Mouse (Mus musculus) kidney, postnatal 0 days (tissue): ENCODE measurements around the gene Ssmem1. TPM values are rescaled to one million over a fixed set of nuclear protein-coding genes. Genes with fewer than 3 reads are reported as not detected.

Source experiments
- ATAC-seq: fragments of 200-750 bp; cut with Nextera tagmentation; replicated peaks from 2 replicates; pipeline ENCODE4 v1.8.0; 2017; ENCODE audit warnings: low read depth, moderate number of reproducible peaks, moderate TSS enrichment, moderate library complexity; ENCODE audit not compliant: low FRiP score
- DNase-seq: peaks from one replicate; pipeline ENCODE4 v3.0.0-alpha.2; 2016; ENCODE audit warnings: low spot score
- H3K27ac ChIP-seq: fragments of 300-500 bp; sonication (generic); 2 replicates; pipeline ENCODE4 v1.5.1; 2014; ENCODE audit warnings: mild to moderate bottlenecking
- H3K27me3 ChIP-seq: fragments of 300-500 bp; sonication (generic); 2 replicates; pipeline ENCODE4 v1.6.1; 2014; ENCODE audit warnings: low read length, mixed read lengths; ENCODE audit not compliant: insufficient read depth
- H3K36me3 ChIP-seq: fragments of 300-500 bp; sonication (generic); 2 replicates; pipeline ENCODE4 v1.6.1; 2014; ENCODE audit warnings: low read length, mixed read lengths; ENCODE audit not compliant: insufficient read depth
- H3K4me1 ChIP-seq: fragments of 300-500 bp; sonication (generic); replicated peaks from 2 replicates; pipeline ENCODE4 v1.6.1; 2014; ENCODE audit warnings: antibody characterized with exemption, low read length, mixed read lengths; ENCODE audit not compliant: insufficient read depth
- H3K4me2 ChIP-seq: fragments of 300-500 bp; sonication (generic); 2 replicates; pipeline ENCODE4 v1.6.1; 2014; ENCODE audit warnings: mild to moderate bottlenecking, low read length, moderate library complexity, mixed read lengths
- H3K4me3 ChIP-seq: fragments of 300-500 bp; sonication (generic); replicated peaks from 2 replicates; pipeline ENCODE4 v1.5.1; 2014; ENCODE audit warnings: low read depth, low read length
- H3K9ac ChIP-seq: fragments of 300-500 bp; sonication (generic); 2 replicates; pipeline ENCODE4 v1.6.1; 2014; ENCODE audit warnings: low read depth, low read length
- H3K9me3 ChIP-seq: fragments of 300-500 bp; sonication (generic); replicated peaks from 2 replicates; pipeline ENCODE4 v1.6.1; 2016; ENCODE audit warnings: low read length, inconsistent platforms, mixed read lengths
- CTCF ChIP-seq: IDR thresholded peaks from 2 replicates; pipeline ENCODE4 v1.5.1; 2016; ENCODE audit warnings: antibody characterized with exemption, low read depth, mild to moderate bottlenecking, moderate library complexity
- WGBS: fragments of 180-500 bp; shearing (Covaris S2); extraction: QIAGEN DNeasy Blood & Tissue Kit; methylation state at CpG from one replicate; pipeline ENCODE4 v1.1.7; 2014; 5-methylcytosine and 5-hydroxymethylcytosine counted together
- polyA plus RNA-seq: library from polyadenylated mRNA; unstranded; fragments of >200 nt; fragmentation: Nextera tagmentation; extraction: Ambion mirVana; gene quantifications from 2 replicates; pipeline ENCODE4 v1.2.1, GENCODE M21; 2015

Ssmem1 gene
- polyA plus RNA-seq, 1 experiment from 2014 or later, result 0.30 TPM

DNA sequence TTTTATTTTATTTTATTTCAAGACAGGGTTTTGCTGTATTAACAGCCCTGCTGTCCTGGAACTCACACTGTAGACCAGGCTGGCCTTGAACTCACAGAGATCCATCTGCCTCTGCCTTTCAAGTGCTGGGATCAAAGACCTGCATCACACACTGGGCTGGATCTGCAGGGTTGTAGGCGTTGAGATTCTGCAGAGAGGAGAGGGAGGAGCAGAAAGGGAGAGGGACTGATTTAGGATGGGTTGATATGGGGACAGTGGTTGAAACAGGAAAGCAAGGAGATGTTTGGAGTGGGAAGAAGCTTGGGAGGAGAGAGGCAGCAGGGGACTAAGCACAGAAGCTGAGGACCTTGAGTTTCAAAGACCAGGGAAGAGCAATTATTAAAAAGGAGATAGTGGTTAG lies 50.1 kb downstream of the Ssmem1 start:
- ATAC-seq, result no peak
- TF ChIP-seq CTCF, result no peak
- WGBS, result 64% methylated on average over 1 of the region's 1 CpGs
- no peak for DNase-seq
- Histone ChIP-seq H3K27ac (no peak overlapping the region), H3K9ac (no peak overlapping the region), H3K4me1 (no peaks in the 10 kb centered on the region), H3K4me3 (no peak overlapping the region), H3K27me3 (no peaks in the 10 kb centered on the region), H3K36me3 (no peaks in the 10 kb centered on the region), H3K9me3 (no peaks in the 10 kb centered on the region), H3K4me2 (no peak overlapping the region)

DNA sequence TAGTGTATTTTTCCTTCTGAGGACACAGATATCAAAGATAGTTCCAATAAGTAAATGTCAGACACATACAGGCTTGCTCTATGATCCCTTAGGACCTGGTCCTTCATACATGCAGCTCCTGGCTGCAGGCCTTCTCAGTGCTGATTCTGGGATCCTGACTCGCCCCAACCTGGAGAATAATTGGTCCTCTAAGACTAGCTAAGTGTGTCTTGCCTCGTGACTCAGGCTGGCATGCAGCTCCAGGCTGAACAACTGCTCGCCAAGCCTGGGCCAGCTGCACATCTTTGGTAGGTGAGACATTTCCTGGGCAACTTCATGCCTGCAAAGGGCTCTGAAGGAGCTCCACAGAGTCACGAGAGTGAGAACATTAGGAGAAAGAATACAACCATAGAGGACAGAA lies 52.5 kb downstream of the Ssmem1 start:
- Histone ChIP-seq H3K27ac (no peak overlapping the region), H3K27me3 (no peaks in the 10 kb centered on the region), H3K4me2 (no peak overlapping the region), H3K36me3 (no peaks in the 10 kb centered on the region), H3K9me3 (no peaks in the 10 kb centered on the region), H3K4me1 (no peaks in the 10 kb centered on the region), H3K4me3 (no peak overlapping the region), H3K9ac (no peak overlapping the region)
- no peak for DNase-seq
- TF ChIP-seq CTCF, result no peak
- WGBS, result 74% methylated on average over 4 of the region's 4 CpGs
- no peak for ATAC-seq

DNA sequence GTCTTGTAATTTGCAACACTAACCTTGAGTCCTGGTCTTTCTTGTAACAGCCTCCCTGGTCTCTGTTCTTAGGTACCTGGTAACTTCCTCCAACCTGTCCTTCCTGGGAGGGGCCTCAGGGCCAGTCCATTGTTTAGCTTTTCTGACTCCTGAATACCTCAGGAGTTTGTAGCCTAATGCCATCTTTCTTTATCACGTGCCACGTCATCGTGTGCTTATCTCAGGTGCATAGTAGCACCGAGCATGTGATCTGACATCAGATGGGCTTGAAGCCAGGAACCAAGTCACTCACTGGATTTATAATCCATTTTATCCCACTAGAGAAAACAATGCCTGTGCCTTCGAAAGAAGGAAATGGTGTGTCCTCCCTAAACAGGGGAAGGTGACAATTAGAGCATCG lies 53.9 kb downstream of the Ssmem1 start:
- Histone ChIP-seq H3K27me3 (no peaks in the 10 kb centered on the region), H3K4me3 (no peak overlapping the region), H3K27ac (no peak overlapping the region), H3K36me3 (no peaks in the 10 kb centered on the region), H3K9me3 (no peaks in the 10 kb centered on the region), H3K4me1 (no peaks in the 10 kb centered on the region), H3K9ac (no peak overlapping the region), H3K4me2 (no peak overlapping the region)
- TF ChIP-seq CTCF, result no peak
- DNase-seq (no peak), ATAC-seq (no peak)
- WGBS, result 60% methylated on average over 6 of the region's 6 CpGs

GRCm38 (mm10) chr6:30564051-30564450 lies 54.4 kb downstream of the Ssmem1 start:
- Histone ChIP-seq H3K9me3 (no peaks in the 10 kb centered on the region), H3K27me3 (no peaks in the 10 kb centered on the region), H3K4me2 (no peak overlapping the region), H3K4me1 (no peaks in the 10 kb centered on the region), H3K36me3 (no peaks in the 10 kb centered on the region), H3K27ac (no peak overlapping the region), H3K9ac (no peak overlapping the region), H3K4me3 (no peak overlapping the region)
- no peak for TF ChIP-seq CTCF
- WGBS, result 91% methylated on average over 6 of the region's 6 CpGs
- DNase-seq, result no peak
- no peak for ATAC-seq

GRCm38 (mm10) chr6:30568069-30568468 lies 58.4 kb downstream of the Ssmem1 start, which contains the start of gene Cpa4:
Gene Cpa4, plus strand, starts transcription at chr6:30568369.
- H3K9ac ChIP-seq, result no peak within 1 kb of the TSS
- TF ChIP-seq CTCF, result no peak
- no peak within 1 kb of the TSS for H3K4me3 ChIP-seq
- H3K36me3 ChIP-seq, result no peaks in the 10 kb centered on the region
- H3K27me3 ChIP-seq, result no peaks in the 10 kb centered on the region
- H3K4me1 ChIP-seq, result no peaks in the 10 kb centered on the region
- DNase-seq (no peak), ATAC-seq (no peak)
- no peak within 1 kb of the TSS for H3K27ac ChIP-seq
- no peaks in the 10 kb centered on the region for H3K9me3 ChIP-seq
- WGBS, result 72% methylated on average over 5 of the region's 5 CpGs
- H3K4me2 ChIP-seq, result no peak within 1 kb of the TSS

- Histone ChIP-seq H3K4me1 (no peaks in the 10 kb centered on the region), H3K27me3 (no peaks in the 10 kb centered on the region), H3K4me2 (no peak overlapping the region), H3K9me3 (no peaks in the 10 kb centered on the region), H3K9ac (no peak overlapping the region), H3K36me3 (no peaks in the 10 kb centered on the region), H3K4me3 (no peak overlapping the region), H3K27ac (no peak overlapping the region)
- TF ChIP-seq CTCF, result no peak
- ATAC-seq (no peak), DNase-seq (no peak)
- WGBS, result 83% methylated on average over 10 of the region's 10 CpGs
Measured at GRCm38 (mm10) chr6:30569331-30569730, 59.7 kb downstream of the Ssmem1 start.

Other genes with a start within 250 kb of the Ssmem1 start
- 38.2 and 38.7 TPM in 2 replicates for gene Ube2h, start 205.3 kb upstream of the Ssmem1 start, polyA plus RNA-seq
- 42.9 and 45.6 TPM in 2 replicates for gene Zc3hc1, start 118.8 kb upstream of the Ssmem1 start, polyA plus RNA-seq
- gene Klhdc10, start 108.0 kb upstream of the Ssmem1 start, polyA plus RNA-seq, result 18.0 and 18.2 TPM in 2 replicates
- 25.9 and 27.4 TPM in 2 replicates for gene Tmem209, start 66 bp upstream of the Ssmem1 start, polyA plus RNA-seq
- 11.5 and 12.4 TPM in 2 replicates for gene Cpa2, start 31.7 kb downstream of the Ssmem1 start, polyA plus RNA-seq
- 0.05 TPM in 1 of 2 replicates, not detected in the other for gene Cpa4, start 58.5 kb downstream of the Ssmem1 start, polyA plus RNA-seq
- gene Cpa5, start 101.2 kb downstream of the Ssmem1 start, polyA plus RNA-seq, result 0.27 and 0.28 TPM in 2 replicates
- gene Cpa1, start 129.4 kb downstream of the Ssmem1 start, polyA plus RNA-seq, result 0.53 and 0.55 TPM in 2 replicates
- gene Cep41, start 183.9 kb downstream of the Ssmem1 start, polyA plus RNA-seq, result 11.9 and 12.1 TPM in 2 replicates
- 1,049 and 1,099 TPM in 2 replicates for gene Mest, start 213.7 kb downstream of the Ssmem1 start, polyA plus RNA-seq